Mouse (Mus musculus): ENCODE results near the gene Skap2.

Gene Skap2

GRCm38 (mm10) chr6:52004995-52005394, 7.4 kb downstream of the Skap2 start:
- no peak for DNase-seq

GRCm38 (mm10) chr6:52002676-52003075, 9.7 kb downstream of the Skap2 start:
- no peak for DNase-seq

- no peak for DNase-seq
Measured at GRCm38 (mm10) chr6:51999157-51999478, 13.2 kb downstream of the Skap2 start.

GRCm38 (mm10) chr6:51998409-51999156, 13.8 kb downstream of the Skap2 start:
- no peak for DNase-seq

GRCm38 (mm10) chr6:51987999-51988398, 24.4 kb downstream of the Skap2 start:
- DNase-seq = no peak

- DNase-seq = no peak
Measured at GRCm38 (mm10) chr6:51977638-51978037, 34.7 kb downstream of the Skap2 start.

GRCm38 (mm10) chr6:51975751-51976150, 36.6 kb downstream of the Skap2 start:
- DNase-seq = no peak

GRCm38 (mm10) chr6:51958992-51959391, 53.4 kb downstream of the Skap2 start:
- DNase-seq = no peak

GRCm38 (mm10) chr6:51956048-51956792, 56.1 kb downstream of the Skap2 start:
- DNase-seq = no peak

- DNase-seq = no peak
Measured at GRCm38 (mm10) chr6:51947661-51948060, 64.7 kb downstream of the Skap2 start.

- no peak for DNase-seq
Measured at GRCm38 (mm10) chr6:51944916-51945315, 67.4 kb downstream of the Skap2 start.

- no peak for DNase-seq
Measured at GRCm38 (mm10) chr6:51933998-51934397, 78.4 kb downstream of the Skap2 start.

GRCm38 (mm10) chr6:51933034-51933611, 79.2 kb downstream of the Skap2 start:
- no peak for DNase-seq

- no peak for DNase-seq
Measured at GRCm38 (mm10) chr6:51927101-51927500, 85.2 kb downstream of the Skap2 start.

GRCm38 (mm10) chr6:51921831-51922230, 90.5 kb downstream of the Skap2 start:
- DNase-seq = no peak

GRCm38 (mm10) chr6:51908495-51908894, 103.9 kb downstream of the Skap2 start:
- DNase-seq = no peak

- no peak for DNase-seq
Measured at GRCm38 (mm10) chr6:51905659-51906058, 106.7 kb downstream of the Skap2 start.

- DNase-seq = no peak
Measured at GRCm38 (mm10) chr6:51901544-51901943, 110.8 kb downstream of the Skap2 start.

GRCm38 (mm10) chr6:51898318-51898994, 113.9 kb downstream of the Skap2 start:
- no peak for DNase-seq

- DNase-seq = no peak
Measured at GRCm38 (mm10) chr6:51895753-51896152, 116.6 kb downstream of the Skap2 start.

- DNase-seq = no peak
Measured at GRCm38 (mm10) chr6:51894717-51895116, 117.6 kb downstream of the Skap2 start.

- no peak for DNase-seq
Measured at GRCm38 (mm10) chr6:51890356-51890755, 122.0 kb downstream of the Skap2 start.

GRCm38 (mm10) chr6:51889824-51890223, 122.5 kb downstream of the Skap2 start:
- no peak for DNase-seq

All from cerebellum, adult 8-10 months (tissue).